Mouse (Mus musculus) retina, embryonic 14.5 days (tissue): ENCODE measurements at regions not wholly inside any gene's neighbourhood (a gene's known extent, or its start where the extent isn't known, plus 50 kb on each side); places are given as distances from the start of the nearest gene placed in this dataset.
"Not testable (repeated sequence)": the region's sequence is repeated elsewhere in the genome, so short reads cannot be mapped to it uniquely, and the experiment has no call there.

Experiments
- DNase-seq: peaks from one replicate; pipeline ENCODE4 v3.0.0-alpha.2; 2015; ENCODE audit warnings: low spot score

- no peak for DNase-seq
Observed at GRCm38 (mm10) chr4:38334529-38335149, 1115.5 kb upstream of the 1700009N14Rik start.

DNA sequence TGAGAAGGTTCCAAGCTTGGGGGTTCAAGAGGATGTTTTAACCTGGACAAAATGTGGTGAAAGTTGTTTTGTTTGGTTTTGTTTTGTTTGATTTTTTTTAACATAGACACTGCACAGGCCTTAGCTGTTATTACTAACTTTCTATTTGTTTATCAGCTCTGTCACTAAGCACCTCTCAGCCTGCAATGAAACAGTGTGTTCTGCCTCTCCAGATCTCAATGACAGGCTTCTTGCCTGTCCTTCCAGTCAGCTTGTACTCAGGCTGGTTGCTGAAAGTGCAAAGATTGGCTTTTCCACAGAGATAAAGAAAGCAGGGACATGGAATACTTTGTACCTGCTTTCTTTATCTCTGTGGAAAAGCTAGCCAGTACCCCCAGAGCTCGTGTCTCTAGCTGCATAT lies 1114.9 kb upstream of the 1700009N14Rik start:
- no peak for DNase-seq

GRCm38 (mm10) chr4:38371047-38371446 lies 1079.0 kb upstream of the 1700009N14Rik start:
- peak; percentile 75 for DNase-seq

- no peak for DNase-seq
Observed at GRCm38 (mm10) chr4:38381916-38382315, 1068.2 kb upstream of the 1700009N14Rik start.

DNA sequence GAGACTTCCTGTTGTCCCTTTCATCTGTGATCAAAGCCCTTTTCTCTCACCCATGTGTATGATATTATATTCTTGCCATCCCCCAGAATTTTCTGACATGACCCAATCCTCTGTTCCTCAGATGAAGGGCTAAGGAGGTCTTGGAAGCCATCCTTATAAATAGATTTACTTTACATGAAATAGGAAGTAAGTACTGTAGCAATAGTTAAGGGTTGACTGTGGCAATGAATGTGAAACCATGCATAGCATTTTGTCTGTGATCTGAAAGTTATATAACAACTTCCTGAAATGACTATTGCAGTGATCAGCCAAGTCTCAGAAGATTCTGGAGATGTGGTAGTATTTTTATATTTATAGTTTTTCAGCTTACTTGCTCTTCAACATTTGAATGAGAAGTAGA lies 1053.5 kb upstream of the 1700009N14Rik start:
- no peak for DNase-seq

DNA sequence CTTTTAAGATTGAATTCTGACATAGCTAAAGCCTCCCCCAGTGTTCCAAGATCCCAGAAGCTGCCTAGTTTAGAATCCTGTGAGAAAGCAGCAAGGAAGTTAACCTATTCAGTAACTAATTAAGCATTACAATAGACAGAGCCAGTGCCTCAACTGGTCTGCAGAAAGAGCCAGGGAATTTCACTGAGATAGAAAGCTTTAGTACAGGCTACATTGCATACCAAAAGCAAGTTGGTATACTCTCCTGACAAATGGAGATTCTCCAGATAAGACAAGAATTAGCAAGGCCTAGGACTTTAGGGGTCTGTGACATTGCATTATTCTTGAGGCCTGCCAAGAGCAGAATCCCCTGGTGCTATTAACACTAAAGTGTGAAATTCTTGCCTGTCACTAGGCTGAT lies 1014.8 kb upstream of the 1700009N14Rik start:
- DNase-seq, result not testable (repeated sequence)

GRCm38 (mm10) chr4:38461473-38462194 lies 988.5 kb upstream of the 1700009N14Rik start:
- DNase-seq, result no peak

- no peak for DNase-seq
Observed at GRCm38 (mm10) chr4:38498271-38498670, 951.8 kb upstream of the 1700009N14Rik start.

GRCm38 (mm10) chr4:38505875-38506274 lies 944.2 kb upstream of the 1700009N14Rik start:
- DNase-seq, result no peak

GRCm38 (mm10) chr4:38507202-38507601 lies 942.9 kb upstream of the 1700009N14Rik start:
- DNase-seq, result peak; percentile 3

DNA sequence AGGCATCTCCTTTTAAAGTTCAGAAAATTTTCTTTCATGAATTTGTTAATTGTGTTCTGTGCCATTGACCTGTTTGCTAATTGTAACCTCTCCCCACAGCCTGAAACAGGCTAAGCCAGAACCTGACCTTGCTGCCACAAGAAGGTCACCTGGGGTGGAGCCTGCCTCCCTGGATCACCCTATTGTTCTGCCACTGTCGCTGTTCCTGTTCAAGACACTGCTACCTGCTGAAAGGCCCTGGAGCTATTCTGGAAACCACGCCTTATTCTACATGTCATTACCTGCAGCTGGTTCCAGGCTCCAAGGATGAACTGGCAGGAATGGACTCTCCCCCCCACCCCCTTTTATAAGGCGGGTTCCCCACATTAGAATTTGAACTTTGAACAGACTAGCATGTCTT lies 931.0 kb upstream of the 1700009N14Rik start:
- DNase-seq, result no peak
